Mouse (Mus musculus): ENCODE results near the gene Rnf157.

DNA sequence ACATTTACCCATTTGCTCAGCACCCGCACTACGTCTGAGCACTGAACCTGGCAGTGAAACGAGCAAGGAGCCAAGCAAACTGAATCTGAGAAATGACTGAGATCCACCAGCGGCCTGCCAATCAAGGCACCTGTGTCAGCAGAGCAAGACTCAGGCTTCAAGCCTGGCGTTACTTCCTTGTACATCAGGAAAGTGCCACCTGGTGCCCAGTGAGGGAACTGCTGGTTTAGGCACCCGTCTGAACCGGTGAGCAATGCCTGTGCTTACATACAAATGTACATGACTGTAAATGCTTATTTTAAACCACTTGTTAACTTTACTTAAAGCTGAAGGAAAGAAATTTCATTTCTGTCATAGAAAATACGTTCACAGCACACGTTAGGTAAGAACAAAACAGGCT lies 44.7 kb downstream of the Rnf157 start:
- TF ChIP-seq ZNF384 (IDR thresholded peaks at IDR 0.05; ENCODE audit: low read depth, low read length) (no peak), HCFC1 (IDR thresholded peaks at IDR 0.05; ENCODE audit: borderline replicate concordance, insufficient read depth, low read length) (no peak), MAFK (IDR thresholded peaks at IDR 0.05; ENCODE audit: insufficient read depth, low read depth, low read length) (0 out of 2 replicates have a peak, but pooled peaks have one; percentile 43), ZC3H11A (IDR thresholded peaks at IDR 0.05; ENCODE audit: borderline replicate concordance, low read depth, low read length) (peak; percentile 73; the same call in 1 of the 2 replicates), CHD2 (IDR thresholded peaks at IDR 0.05; ENCODE audit: low read depth, low read length) (no peak)

Data from ES-E14 (cell line).